Mouse (Mus musculus): ENCODE data around the gene 4933428M09Rik. TPM values are rescaled to one million over a fixed set of nuclear protein-coding genes. Genes with fewer than 3 reads are reported as not detected.

4933428M09Rik gene
- not detected for polyA plus RNA-seq (2014; fragmentation: Illumina TruSeq; extraction: RNeasy Lipid Tissue Mini Kit (QIAGEN cat#74804); ENCODE audit: low read depth, low replicate concordance)

GRCm38 (mm10) chrX:139178928-139179327 lies at the start of gene 4933428M09Rik:
4933428M09Rik (plus strand) TSS chrX:139179228.

GRCm38 (mm10) chrX:139209829-139210225 lies 30.8 kb downstream of the 4933428M09Rik start, which contains the start of gene Mum1l1:
Mum1l1 (plus strand) TSS chrX:139210042.

Other genes with a start within 250 kb of the 4933428M09Rik start
- 1.3 TPM for gene Serpina7, start 94.0 kb upstream of the 4933428M09Rik start, polyA plus RNA-seq (2014; fragmentation: Illumina TruSeq; extraction: RNeasy Lipid Tissue Mini Kit (QIAGEN cat#74804); ENCODE audit: low read depth, low replicate concordance)
- gene 4930513O06Rik, start 93.0 kb upstream of the 4933428M09Rik start, polyA plus RNA-seq (2014; fragmentation: Illumina TruSeq; extraction: RNeasy Lipid Tissue Mini Kit (QIAGEN cat#74804); ENCODE audit: low read depth, low replicate concordance) = not detected
- gene Mum1l1, start 30.8 kb downstream of the 4933428M09Rik start, polyA plus RNA-seq (2014; fragmentation: Illumina TruSeq; extraction: RNeasy Lipid Tissue Mini Kit (QIAGEN cat#74804); ENCODE audit: low read depth, low replicate concordance) = 40.8 TPM
- 0.36 TPM for gene Trap1a, start 154.5 kb downstream of the 4933428M09Rik start, polyA plus RNA-seq (2014; fragmentation: Illumina TruSeq; extraction: RNeasy Lipid Tissue Mini Kit (QIAGEN cat#74804); ENCODE audit: low read depth, low replicate concordance)

Data from adipose tissue, adult 10 weeks (tissue).